Mouse (Mus musculus) lung, adult 2 months (tissue): ENCODE measurements at regions not wholly inside any gene's neighbourhood (a gene's known extent, or its start where the extent isn't known, plus 50 kb on each side); places are given as distances from the start of the nearest gene placed in this dataset.

Source experiments
- CTCF ChIP-seq: fragments of 200-500 bp; IDR thresholded peaks from 2 replicates; pipeline ENCODE4 v1.5.1; 2011; ENCODE audit warnings: mild to moderate bottlenecking, low read length, control low read depth; ENCODE audit not compliant: insufficient read depth
- POLR2A ChIP-seq: fragments of 200-500 bp; IDR thresholded peaks from 2 replicates; pipeline ENCODE4 v1.6.1; 2011; ENCODE audit warnings: low read depth, mild to moderate bottlenecking, control low read depth, low read length, borderline replicate concordance; ENCODE audit errors: extremely low read depth

- TF ChIP-seq POLR2A, result no peak
- TF ChIP-seq CTCF, result no peak
Observed at GRCm38 (mm10) chr12:107180501-107180900, 307.9 kb upstream of the 3110018I06Rik start.
